Mouse (Mus musculus) liver, adult 2 months (tissue): Measurements from ENCODE around the gene Ces5a. TPM values are rescaled to one million over a fixed set of nuclear protein-coding genes. Genes with fewer than 3 reads are reported as not detected.
A peak's percentile ranks its signal among the peaks of the same experiment; 100 is the strongest.

ENCODE experiments used
- DNase-seq: peaks from one replicate; pipeline ENCODE4 v3.0.0-alpha.2; 2011; ENCODE audit warnings: low read depth, low spot score; ENCODE audit errors: extremely low read depth
- H3K27ac ChIP-seq: fragments of 200-500 bp; replicated peaks from 2 replicates; pipeline ENCODE4 v1.5.1; 2012; ENCODE audit warnings: low read depth, mild to moderate bottlenecking, control low read depth, inconsistent platforms, low read length; ENCODE audit not compliant: insufficient read depth
- H3K27me3 ChIP-seq: fragments of 200-500 bp; 2 replicates; pipeline ENCODE4 v1.6.1; 2012; ENCODE audit warnings: mild to moderate bottlenecking, moderate library complexity, low read length, inconsistent platforms; ENCODE audit not compliant: control insufficient read depth, insufficient read depth
- H3K36me3 ChIP-seq: fragments of 200-500 bp; 2 replicates; pipeline ENCODE4 v1.6.1; 2012; ENCODE audit warnings: low read length, inconsistent platforms; ENCODE audit not compliant: control insufficient read depth, insufficient read depth
- H3K4me1 ChIP-seq: fragments of 200-500 bp; 2 replicates; pipeline ENCODE4 v1.6.1; 2011; ENCODE audit warnings: low read length; ENCODE audit not compliant: control insufficient read depth, insufficient read depth
- H3K4me3 ChIP-seq: fragments of 200-500 bp; 2 replicates; pipeline ENCODE4 v1.5.1; 2011; ENCODE audit warnings: low read depth, mild to moderate bottlenecking, control low read depth, low read length, moderate library complexity; ENCODE audit not compliant: insufficient read depth
- H3K79me2 ChIP-seq: fragments of 200-500 bp; 2 replicates; pipeline ENCODE4 v1.6.1; 2012; ENCODE audit warnings: inconsistent platforms, mild to moderate bottlenecking, low read length, moderate library complexity; ENCODE audit not compliant: control insufficient read depth, insufficient read depth
- H3K9ac ChIP-seq: fragments of 200-500 bp; 2 replicates; pipeline ENCODE4 v1.6.1; 2012; ENCODE audit warnings: low read depth, mild to moderate bottlenecking, control low read depth, inconsistent platforms, low read length
- CTCF ChIP-seq: fragments of 200-500 bp; IDR thresholded peaks from 2 replicates; pipeline ENCODE4 v1.5.1; 2011; ENCODE audit warnings: low read depth, low read length, control low read depth
- POLR2A ChIP-seq: fragments of 200-500 bp; IDR thresholded peaks from 2 replicates; pipeline ENCODE4 v1.6.1; 2011; ENCODE audit warnings: low read length, control low read depth; ENCODE audit not compliant: insufficient read depth; ENCODE audit errors: extremely low read depth
- WGBS: fragments of 180-500 bp; shearing (Covaris S2); methylation state at CpG from one replicate; pipeline ENCODE4 v1.1.7; 2018; 5-methylcytosine and 5-hydroxymethylcytosine counted together
- polyA plus RNA-seq: library from polyadenylated mRNA; depleted of rRNA; stranded (reverse); fragments of >200 nt; gene quantifications from 2 replicates; pipeline ENCODE4 v1.2.3, GENCODE M21; 2012; rRNA removed
- total RNA-seq: library from RNA; depleted of rRNA; stranded (reverse); fragments of >200 nt; gene quantifications from 2 replicates; pipeline ENCODE4 v1.2.3, GENCODE M21; 2014; rRNA removed

The Ces5a gene
- total RNA-seq (not detected in 2 replicates), polyA plus RNA-seq (not detected in 2 replicates)

GRCm38 (mm10) chr8:93535730-93536129, at the start of gene Ces5a:
Ces5a (minus strand) TSS chr8:93535830.
- DNase-seq = no peak
- no peaks in the 10 kb centered on the region for H3K27me3 ChIP-seq
- no peaks in the 10 kb centered on the region for H3K4me1 ChIP-seq
- H3K9ac ChIP-seq = no peak within 1 kb of the TSS
- H3K27ac ChIP-seq = no peak within 1 kb of the TSS
- TF ChIP-seq POLR2A (no peak), CTCF (no peak)
- H3K36me3 ChIP-seq = no peaks in the 10 kb centered on the region
- 80% methylated on average over 5 of the region's 5 CpGs for WGBS
- no peaks in the 10 kb centered on the region for H3K79me2 ChIP-seq
- no peak within 1 kb of the TSS for H3K4me3 ChIP-seq

- no peaks in the 10 kb centered on the region for H3K36me3 ChIP-seq
- DNase-seq = no peak
- no peak overlapping the region for H3K4me3 ChIP-seq
- 81% methylated on average over 9 of the region's 9 CpGs for WGBS
- no peaks in the 10 kb centered on the region for H3K4me1 ChIP-seq
- H3K27me3 ChIP-seq = no peaks in the 10 kb centered on the region
- H3K79me2 ChIP-seq = no peaks in the 10 kb centered on the region
- no peak overlapping the region for H3K9ac ChIP-seq
- TF ChIP-seq POLR2A = no peak
- TF ChIP-seq CTCF = no peak
- no peak overlapping the region for H3K27ac ChIP-seq
Measured at GRCm38 (mm10) chr8:93572841-93573240, 37.2 kb upstream of the Ces5a start.

GRCm38 (mm10) chr8:93572095-93572501, 36.5 kb upstream of the Ces5a start:
- 30% methylated on average over 2 of the region's 2 CpGs for WGBS
- H3K27ac ChIP-seq = no peak overlapping the region

GRCm38 (mm10) chr8:93571369-93571985, 35.8 kb upstream of the Ces5a start:
- H3K36me3 ChIP-seq = no peaks in the 10 kb centered on the region
- H3K27ac ChIP-seq = no peak overlapping the region
- no peak overlapping the region for H3K9ac ChIP-seq
- TF ChIP-seq CTCF (no peak), POLR2A (no peak)
- H3K4me3 ChIP-seq = no peak overlapping the region
- peak; percentile 6 for DNase-seq
- no peaks in the 10 kb centered on the region for H3K79me2 ChIP-seq
- H3K27me3 ChIP-seq = no peaks in the 10 kb centered on the region
- 45% methylated on average over 9 of the region's 9 CpGs for WGBS
- H3K4me1 ChIP-seq = no peaks in the 10 kb centered on the region

More at GRCm38 (mm10) chr8:93572095-93572501, 36.5 kb upstream of the Ces5a start:
- DNase-seq = no peak
- Histone ChIP-seq H3K4me3 (no peak overlapping the region), H3K36me3 (no peaks in the 10 kb centered on the region), H3K27me3 (no peaks in the 10 kb centered on the region), H3K79me2 (no peaks in the 10 kb centered on the region), H3K4me1 (no peaks in the 10 kb centered on the region), H3K9ac (no peak overlapping the region)
- TF ChIP-seq CTCF (no peak), POLR2A (no peak)

- 63% methylated on average over 2 of the region's 2 CpGs for WGBS
Measured at GRCm38 (mm10) chr8:93570186-93570530, 34.5 kb upstream of the Ces5a start.

More at GRCm38 (mm10) chr8:93570186-93570530, 34.5 kb upstream of the Ces5a start:
- Histone ChIP-seq H3K27me3 (no peaks in the 10 kb centered on the region), H3K36me3 (no peaks in the 10 kb centered on the region), H3K27ac (no peak overlapping the region), H3K79me2 (no peaks in the 10 kb centered on the region), H3K9ac (no peak overlapping the region), H3K4me3 (no peak overlapping the region), H3K4me1 (no peaks in the 10 kb centered on the region)
- TF ChIP-seq CTCF = no peak
- TF ChIP-seq POLR2A = no peak
- DNase-seq = no peak
